Mouse (Mus musculus): ENCODE results near the gene Olfr697. TPM values are rescaled to one million over a fixed set of nuclear protein-coding genes. Genes with fewer than 3 reads are reported as not detected.
"Not testable (repeated sequence)": the region's sequence is repeated elsewhere in the genome, so short reads cannot be mapped to it uniquely, and the experiment has no call there.

Olfr697 gene
- total RNA-seq (2021): not detected in 2 replicates
- long read RNA-seq, experiment 1: 0 reads
- long read RNA-seq, experiment 2: 0 reads

DNA sequence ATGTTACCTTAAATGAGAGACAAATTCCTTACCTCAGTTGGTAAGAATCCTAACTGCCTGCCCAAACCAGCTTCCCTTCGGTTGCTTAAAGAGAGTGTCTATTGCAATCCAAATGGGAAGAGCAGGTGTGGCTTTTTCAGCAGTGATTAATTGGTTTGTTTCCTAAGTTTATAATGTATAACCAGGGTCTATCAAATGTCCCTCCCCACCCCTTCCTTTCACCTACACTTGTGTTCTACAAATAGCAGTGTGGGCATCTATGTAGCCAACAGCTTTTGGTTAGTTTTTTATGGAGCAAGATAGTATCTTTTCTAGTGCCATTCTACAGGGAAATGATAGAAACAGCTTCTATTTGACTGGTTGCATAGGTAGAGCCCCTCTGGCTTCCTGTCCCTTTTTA is at the start of gene Olfr697:
Gene Olfr697, minus strand, starts transcription at position 101 of the 400 bp plus-strand sequence.
- DNase-seq: no peak

DNA sequence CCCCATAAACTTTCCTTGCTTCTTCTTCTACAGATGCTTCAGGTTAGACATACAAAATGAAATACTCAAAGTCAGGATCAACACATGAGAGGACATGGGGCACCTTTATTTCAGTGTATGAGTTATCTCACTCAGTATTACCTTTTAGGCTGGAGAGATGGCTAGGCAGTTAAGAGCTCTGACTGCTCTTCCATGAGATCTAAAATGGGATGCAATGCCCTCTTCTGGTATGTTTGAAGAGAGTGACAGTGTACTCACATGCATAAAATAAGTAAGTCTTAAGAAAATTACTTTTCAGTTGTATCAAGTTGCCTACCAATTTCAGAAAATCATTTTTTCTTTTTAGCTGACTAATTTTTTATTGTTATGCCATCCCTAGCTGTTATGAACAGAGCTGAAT is 46.1 kb upstream of the Olfr697 start:
- DNase-seq: no peak

DNA sequence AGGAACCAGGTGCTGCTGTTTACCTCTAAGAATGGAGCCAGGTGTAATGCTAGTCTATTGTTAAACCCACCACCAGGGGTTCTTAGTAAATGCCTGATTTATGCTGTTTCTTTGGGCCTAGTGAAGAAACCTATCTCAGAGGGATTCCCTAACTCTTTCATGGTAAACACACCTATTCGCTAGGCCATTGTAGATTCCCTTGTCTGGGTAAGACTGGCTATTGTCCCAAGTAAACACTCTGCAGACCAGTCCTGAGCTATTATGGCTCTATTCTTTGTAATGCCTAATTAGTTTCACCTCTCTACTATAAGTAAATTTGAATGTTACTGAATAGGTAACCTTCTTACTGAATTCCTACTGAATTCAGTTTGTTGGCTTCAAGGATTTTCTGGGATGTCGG is 18.8 kb upstream of the Olfr697 start:
- not testable (repeated sequence) for DNase-seq

DNA sequence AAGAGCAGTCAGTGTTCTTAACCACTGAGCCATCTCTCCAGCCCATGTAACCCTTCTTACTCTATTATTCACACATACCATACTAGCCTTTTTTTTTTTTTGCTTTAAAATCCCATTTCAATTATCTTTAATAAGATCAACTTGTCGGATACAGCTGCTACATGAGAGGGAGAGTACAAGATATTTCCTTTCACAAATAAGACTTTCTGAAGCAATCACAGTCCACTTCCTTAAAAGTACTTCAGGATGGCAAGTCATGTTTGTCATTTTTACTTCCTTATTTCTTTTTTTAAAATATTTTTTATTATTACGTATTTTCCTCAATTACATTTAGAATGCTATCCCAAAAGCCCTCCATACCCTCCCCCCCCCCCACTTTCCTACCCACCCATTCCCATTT is 16.6 kb upstream of the Olfr697 start:
- DNase-seq: no peak

DNA sequence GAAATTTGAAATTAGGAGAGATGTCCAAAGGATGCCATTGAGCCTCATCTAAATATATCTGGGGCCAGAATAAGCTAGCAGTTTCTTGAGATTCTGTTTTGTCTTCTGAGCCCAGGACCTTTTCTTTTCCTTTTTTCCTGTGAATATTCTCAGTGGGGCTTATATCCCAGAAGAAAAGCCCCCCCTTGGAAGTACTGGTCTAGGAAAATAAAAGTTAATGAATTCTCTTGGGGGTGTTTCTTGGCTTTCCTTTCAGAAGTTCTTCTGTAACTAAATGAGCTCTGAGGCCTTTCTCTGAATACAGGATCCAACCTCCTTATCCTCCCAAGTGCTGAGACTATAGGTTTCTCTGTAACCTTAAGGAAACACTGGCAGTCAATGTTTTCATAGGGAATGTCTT is 13.1 kb upstream of the Olfr697 start, which contains the start of gene Olfr698:
Gene Olfr698, minus strand, starts transcription at position 101 of the 400 bp plus-strand sequence.
- no peak for DNase-seq

DNA sequence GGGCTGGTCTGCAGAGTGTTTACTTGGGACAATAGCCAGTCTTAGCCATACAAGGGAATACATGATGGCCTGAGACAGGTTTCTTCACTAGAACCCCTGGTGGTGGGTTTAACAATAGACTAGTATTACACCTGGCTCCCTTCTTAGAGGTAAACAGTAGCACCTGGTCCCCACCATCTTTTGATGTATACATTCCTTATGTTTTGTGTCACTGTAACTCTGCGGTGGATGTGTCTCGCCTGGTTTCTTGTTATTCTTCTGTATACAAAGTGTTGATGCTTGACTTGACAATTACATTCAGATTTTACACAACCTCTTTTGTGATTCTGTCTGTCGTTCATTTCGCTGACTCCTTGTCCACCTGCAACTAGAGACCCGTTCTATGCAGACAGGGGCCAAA is 3.6 kb upstream of the Olfr697 start:
- no peak for DNase-seq

DNA sequence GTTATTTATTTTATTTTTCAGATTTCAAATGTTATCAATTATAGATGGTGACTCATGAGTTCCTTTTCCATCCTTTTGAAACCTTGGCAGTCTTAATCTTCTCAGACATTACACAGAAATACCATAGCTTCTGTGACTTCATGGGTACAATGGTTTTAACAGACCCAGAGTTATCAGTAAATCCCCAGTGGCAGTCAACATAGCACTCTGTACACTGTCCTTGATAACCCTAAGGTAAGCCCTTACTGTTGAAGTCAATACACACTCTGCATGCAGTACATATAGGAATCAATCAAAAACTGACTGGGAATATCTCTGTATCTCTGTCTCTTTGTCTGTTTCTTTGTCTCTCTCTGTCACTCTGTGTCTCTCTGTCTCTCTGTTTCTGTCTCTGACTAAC is 5.2 kb downstream of the Olfr697 start:
- DNase-seq: no peak

DNA sequence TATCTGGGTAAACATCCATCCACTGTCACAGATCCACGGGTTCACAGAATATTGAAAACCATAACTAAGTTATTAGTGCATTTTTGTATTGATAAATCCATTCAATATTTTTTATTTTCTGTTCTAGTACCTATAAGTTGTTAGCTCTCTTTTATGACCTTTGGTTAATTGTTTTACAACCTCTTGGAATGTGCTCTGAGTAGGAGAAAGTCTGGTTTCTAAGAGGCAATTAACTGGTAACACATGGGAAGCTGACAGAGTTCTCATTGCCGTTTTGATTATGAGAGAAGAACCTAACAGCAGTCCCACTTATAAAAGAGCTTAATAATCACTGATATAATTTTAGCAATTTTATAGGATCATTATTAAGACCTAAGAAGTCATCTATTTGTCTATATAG is 8.5 kb downstream of the Olfr697 start:
- no peak for DNase-seq

DNA sequence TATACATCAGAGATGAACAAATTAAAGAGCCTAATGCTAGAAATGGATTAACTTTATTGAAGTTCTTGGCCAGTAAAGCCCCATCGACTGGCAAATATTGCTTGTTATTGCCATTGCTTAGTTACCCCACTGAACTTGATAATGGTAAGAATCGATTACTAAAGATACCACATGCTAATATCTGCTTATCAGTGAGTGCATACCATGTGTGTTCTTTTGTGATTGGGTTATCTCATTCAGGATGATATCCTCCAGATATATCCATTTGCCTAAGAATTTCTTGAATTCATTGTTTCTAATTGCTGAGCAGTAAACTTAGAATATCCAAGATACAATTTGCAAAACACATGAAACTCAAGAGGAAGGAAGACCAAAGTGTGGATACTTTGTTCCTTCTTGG is 16.6 kb downstream of the Olfr697 start:
- DNase-seq: not testable (repeated sequence)

DNA sequence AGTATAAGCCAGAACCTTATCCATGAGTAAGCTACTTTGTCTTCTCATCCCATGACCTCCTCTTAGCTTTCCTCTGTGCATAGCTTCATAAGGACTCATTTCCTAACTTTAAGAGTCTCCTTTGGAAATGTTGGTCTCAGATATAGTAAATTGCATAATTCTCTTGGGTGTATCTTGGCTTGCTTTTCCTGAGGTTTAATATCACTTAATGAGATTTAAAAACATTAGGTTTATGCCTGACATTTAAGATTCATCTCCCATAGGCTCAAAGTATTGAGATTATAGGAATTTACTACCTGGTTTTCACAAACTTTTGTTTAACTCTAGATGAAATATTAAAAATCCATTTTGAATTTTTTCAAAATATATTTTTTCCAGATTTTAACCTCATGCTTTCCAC is 25.9 kb downstream of the Olfr697 start, which contains the start of gene Olfr695:
Gene Olfr695, minus strand, starts transcription at position 101 of the 400 bp plus-strand sequence.
- DNase-seq: no peak

DNA sequence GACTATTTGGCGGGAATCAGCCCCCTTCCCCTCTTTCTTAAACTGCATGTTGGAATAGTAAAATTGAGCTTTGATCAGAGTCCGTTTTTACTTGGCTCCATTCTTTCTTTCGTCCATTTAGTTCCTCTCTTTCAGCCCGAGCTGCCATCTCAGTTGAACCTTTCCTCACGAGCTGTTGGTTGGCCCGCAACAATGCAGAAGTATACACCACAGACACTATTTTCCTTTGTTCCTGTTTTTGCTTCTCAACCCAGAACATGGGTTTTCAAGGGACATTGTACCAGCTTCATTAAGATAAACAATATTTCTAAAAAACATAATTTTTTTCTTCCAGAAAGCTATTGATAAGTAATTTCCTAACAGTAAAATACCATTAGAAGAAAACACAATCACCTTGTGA is 30.8 kb downstream of the Olfr697 start:
- no peak for DNase-seq

DNA sequence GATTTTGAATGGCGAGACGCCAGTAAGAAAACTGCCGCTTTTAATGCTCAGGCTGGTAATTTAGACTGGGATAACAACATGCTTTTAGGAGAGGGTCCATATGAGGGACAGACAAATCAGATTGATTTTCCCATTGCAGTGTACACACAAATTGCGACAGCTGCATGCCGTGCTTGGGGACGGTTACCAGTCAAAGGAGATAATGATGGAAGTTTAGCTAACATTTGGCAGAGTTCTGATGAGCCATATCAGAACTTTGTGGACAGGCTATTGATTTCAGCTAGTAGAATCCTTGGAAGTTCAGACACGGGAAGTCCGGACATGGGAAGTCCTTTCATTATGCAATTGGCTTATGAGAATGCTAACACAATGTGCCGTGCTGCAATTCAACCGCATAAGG is 34.5 kb downstream of the Olfr697 start:
- DNase-seq: not testable (repeated sequence)

DNA sequence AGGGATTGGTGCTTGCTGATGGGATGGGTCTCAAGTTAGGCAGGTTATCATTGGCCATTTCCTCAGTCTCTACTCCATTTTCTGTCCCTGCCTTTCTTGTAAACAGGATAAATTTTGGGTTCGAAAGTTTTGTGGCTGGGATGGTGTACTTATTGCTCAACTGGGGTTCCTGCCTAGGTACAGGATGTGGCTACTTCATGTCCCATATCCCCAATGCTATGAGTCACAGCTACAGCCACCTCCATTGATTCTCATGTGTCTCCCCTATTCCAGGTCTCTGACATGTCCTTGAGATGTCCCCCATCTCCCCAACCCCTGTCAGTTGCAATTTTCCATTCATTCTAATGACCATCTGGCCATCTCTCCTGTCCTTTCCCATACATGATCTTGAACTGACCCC is 45.4 kb downstream of the Olfr697 start:
- DNase-seq: no peak

DNA sequence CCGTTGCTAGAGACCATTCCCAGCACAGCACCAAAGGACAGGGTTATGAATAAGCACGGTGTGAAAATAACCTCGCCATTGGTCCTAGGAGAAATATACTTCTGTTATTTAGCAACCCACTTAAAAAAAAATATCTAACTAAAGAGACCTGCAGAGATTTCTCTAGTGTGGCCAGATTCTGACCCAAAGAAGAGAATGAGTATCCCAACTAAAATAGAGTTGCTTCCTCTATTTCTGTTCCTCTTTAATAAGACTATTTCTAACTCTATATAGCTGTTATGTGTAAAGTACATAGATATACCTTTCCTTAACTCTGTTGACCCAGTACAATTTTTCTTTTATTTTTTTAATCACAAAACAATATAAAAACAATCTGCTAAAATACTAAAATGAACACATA is 49.3 kb downstream of the Olfr697 start:
- no peak for DNase-seq

DNA sequence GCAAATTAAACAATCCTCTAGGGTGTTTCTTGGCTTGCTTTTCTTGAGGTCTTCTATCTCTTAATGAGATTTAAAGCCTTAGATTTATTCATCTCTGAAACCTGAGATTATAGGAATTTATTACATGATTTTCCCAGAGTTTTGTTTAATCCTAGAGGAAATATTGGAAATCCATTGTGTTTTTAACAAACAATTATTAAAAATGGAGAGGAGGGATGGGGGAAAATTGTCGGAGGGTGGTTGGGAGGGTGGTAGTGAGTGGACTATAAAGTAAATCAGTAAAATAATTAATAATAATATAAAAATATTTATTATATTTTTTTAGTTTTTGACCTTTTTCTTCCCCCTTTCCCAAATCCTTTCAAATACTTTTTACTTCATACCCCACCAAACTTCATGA is 50.5 kb downstream of the Olfr697 start, which contains the start of gene Olfr694:
Gene Olfr694, minus strand, starts transcription at position 101 of the 400 bp plus-strand sequence.
- DNase-seq: no peak

Other genes with a start within 250 kb of the Olfr697 start
- not detected in 2 replicates for gene Olfr693, start 61.9 kb downstream of the Olfr697 start, total RNA-seq (2021)
- gene Olfr694, start 50.6 kb downstream of the Olfr697 start, total RNA-seq (2021): not detected in 2 replicates
- gene Olfr695, start 26.0 kb downstream of the Olfr697 start, total RNA-seq (2021): not detected in 2 replicates
- not detected in 2 replicates for gene Olfr698, start 13.0 kb upstream of the Olfr697 start, total RNA-seq (2021)
- gene Olfr699, start 50.8 kb upstream of the Olfr697 start, total RNA-seq (2021): not detected in 2 replicates
- not detected in 2 replicates for gene Olfr700, start 66.4 kb upstream of the Olfr697 start, total RNA-seq (2021)
- not detected in 2 replicates for gene Olfr701, start 71.7 kb upstream of the Olfr697 start, total RNA-seq (2021)
- gene Olfr702, start 91.5 kb upstream of the Olfr697 start, total RNA-seq (2021): not detected in 2 replicates
- not detected in 2 replicates for gene Olfr703, start 100.9 kb upstream of the Olfr697 start, total RNA-seq (2021)
- gene Olfr704, start 120.7 kb upstream of the Olfr697 start, total RNA-seq (2021): not detected in 2 replicates
- gene Olfr705, start 134.4 kb upstream of the Olfr697 start, total RNA-seq (2021): not detected in 2 replicates
- gene Olfr706, start 145.7 kb upstream of the Olfr697 start, total RNA-seq (2021): not detected in 2 replicates
- not detected in 2 replicates for gene Olfr707, start 158.8 kb upstream of the Olfr697 start, total RNA-seq (2021)
- gene Olfr1532-ps1, start 165.6 kb upstream of the Olfr697 start, total RNA-seq (2021): not detected in 2 replicates
- 0.11 TPM in 2 replicates for gene Olfr709-ps1, start 189.8 kb upstream of the Olfr697 start, total RNA-seq (2021)
- gene Olfr710, start 205.9 kb upstream of the Olfr697 start, total RNA-seq (2021): not detected in 2 replicates
- 0.26 TPM in 1 of 2 replicates, not detected in the other for gene Olfr6, start 221.5 kb upstream of the Olfr697 start, total RNA-seq (2021)
- gene Olfr711, start 233.0 kb upstream of the Olfr697 start, total RNA-seq (2021): not detected in 2 replicates

Measured in adrenal gland, postnatal 14 days (tissue).